Mouse (Mus musculus) liver, embryonic 14.5 days (tissue): Measurements from ENCODE around the gene Gpc1. TPM values are rescaled to one million over a fixed set of nuclear protein-coding genes. Genes with fewer than 3 reads are reported as not detected.

Source experiments
- ATAC-seq: fragments of 200-750 bp; cut with Nextera tagmentation; 2 replicates; pipeline ENCODE4 v1.8.0; 2017; ENCODE audit warnings: moderate number of reproducible peaks, mild to moderate bottlenecking, moderate library complexity; ENCODE audit not compliant: insufficient read depth
- DNase-seq, 3 experiments: peaks; one replicate each; pipeline ENCODE4 v3.0.0-alpha.2; 2012 to 2013; ENCODE audit warnings: low read depth in 3 of 3, low spot score in 3 of 3
- H3K27ac ChIP-seq: fragments of 300-500 bp; sonication (generic); 2 replicates; pipeline ENCODE4 v1.5.1; 2014; ENCODE audit warnings: moderate library complexity, mild to moderate bottlenecking, control low read depth, inconsistent platforms
- H3K27me3 ChIP-seq: fragments of 300-500 bp; sonication (generic); 2 replicates; pipeline ENCODE4 v1.6.1; 2014; ENCODE audit warnings: mild to moderate bottlenecking, low read length, moderate library complexity; ENCODE audit not compliant: control insufficient read depth, insufficient read depth
- H3K36me3 ChIP-seq: fragments of 300-500 bp; sonication (generic); replicated peaks from 2 replicates; pipeline ENCODE4 v1.6.1; 2014; ENCODE audit warnings: low read depth; ENCODE audit not compliant: control insufficient read depth, insufficient read depth
- H3K4me1 ChIP-seq, 2 experiments: fragments of 200-500 bp in 1 of 2; fragments of 300-500 bp in 1 of 2; sonication (generic) in 1 of 2; replicated peaks; 2 replicates each; pipeline ENCODE4 v1.6.1; 2012 to 2014; ENCODE audit warnings: antibody characterized with exemption in 1 of 2, inconsistent platforms in 1 of 2, low read length in 1 of 2; ENCODE audit not compliant: control insufficient read depth in 2 of 2, insufficient read depth in 2 of 2
- H3K4me2 ChIP-seq: fragments of 300-500 bp; sonication (generic); 2 replicates; pipeline ENCODE4 v1.6.1; 2014; ENCODE audit warnings: low read depth, mild to moderate bottlenecking, control low read depth, moderate library complexity
- H3K4me3 ChIP-seq, 2 experiments: fragments of 200-500 bp in 1 of 2; fragments of 300-500 bp in 1 of 2; sonication (generic) in 1 of 2; 2 replicates each; pipeline ENCODE4 v1.5.1; 2012 to 2014; ENCODE audit warnings: low read depth in 2 of 2, low read length in 2 of 2, mild to moderate bottlenecking in 2 of 2, control low read depth in 1 of 2, inconsistent platforms in 1 of 2, moderate library complexity in 1 of 2; ENCODE audit not compliant: insufficient read depth in 1 of 2
- H3K9ac ChIP-seq: fragments of 300-500 bp; sonication (generic); replicated peaks from 2 replicates; pipeline ENCODE4 v1.6.1; 2014; ENCODE audit warnings: mild to moderate bottlenecking, control low read depth, moderate library complexity
- H3K9me3 ChIP-seq: fragments of 300-500 bp; sonication (generic); 2 replicates; pipeline ENCODE4 v1.6.1; 2016; ENCODE audit warnings: low read length, mixed read lengths; ENCODE audit not compliant: control insufficient read depth
- CTCF ChIP-seq: IDR thresholded peaks from 2 replicates; pipeline ENCODE4 v1.5.1; 2016; ENCODE audit warnings: antibody characterized with exemption, low read depth, control low read depth
- EP300 ChIP-seq: IDR thresholded peaks from 2 replicates; pipeline ENCODE4 v1.6.1; 2016; ENCODE audit warnings: antibody characterized with exemption, low read depth
- WGBS: fragments of 180-500 bp; shearing (Covaris S2); extraction: QIAGEN DNeasy Blood & Tissue Kit; methylation state at CpG from one replicate; pipeline ENCODE4 v1.1.7; 2014; ENCODE audit not compliant: insufficient replicate concordance; 5-methylcytosine and 5-hydroxymethylcytosine counted together
- microRNA counts: library from miRNA; unstranded; fragments of <30 nt; microRNA quantifications from one replicate; lab custom pipeline; 2016
- microRNA-seq: library from miRNA; unstranded; fragments of <30 nt; microRNA quantifications from one replicate; pipeline ENCODE4, GENCODE M21; 2016
- polyA plus RNA-seq, 2 experiments: library from polyadenylated mRNA; depleted of rRNA in 1 of 2; stranded (reverse) in 1 of 2; unstranded in 1 of 2; fragments of >200 nt; fragmentation: Nextera tagmentation in 1 of 2; extraction: Ambion mirVana in 1 of 2; gene quantifications; 2 replicates each; pipeline versions ENCODE4 v1.2.1 to v1.2.3; 2012 to 2014

The Gpc1 gene
- polyA plus RNA-seq, 2 experiments: 1.6 to 1.8 TPM

DNA sequence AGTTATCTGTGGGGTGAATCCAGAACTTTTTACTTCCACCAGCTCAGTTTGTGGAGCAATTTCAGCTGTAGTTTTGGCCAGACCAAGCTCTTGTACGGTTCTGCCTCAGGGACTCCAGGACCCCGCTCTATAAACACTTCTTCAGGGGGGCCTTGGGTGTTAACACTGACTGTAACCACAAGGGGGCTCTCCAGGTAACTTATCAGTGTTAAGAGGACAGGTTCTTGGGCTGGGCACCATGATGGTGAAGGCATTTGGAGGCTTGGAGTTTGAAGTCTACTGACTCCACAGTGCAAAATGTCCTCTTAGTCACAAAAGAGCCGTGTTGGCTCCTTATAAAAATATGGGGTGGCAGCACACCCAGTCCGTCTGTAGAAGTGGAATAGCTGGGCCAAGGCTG lies 77.6 kb downstream of the Gpc1 start:
- H3K4me3 ChIP-seq: no peak overlapping the region
- ATAC-seq (no peak), DNase-seq (peak in 1 of 3 experiments; percentile 41)
- TF ChIP-seq EP300 (no peak), CTCF (peak; percentile 64)
- no peak overlapping the region for H3K27ac ChIP-seq
- no peak overlapping the region for H3K9ac ChIP-seq
- no peak overlapping the region for H3K4me2 ChIP-seq
- H3K36me3 ChIP-seq: no peaks in the 10 kb centered on the region
- WGBS: 53% methylated on average over 4 of the region's 4 CpGs
- H3K4me1 ChIP-seq: peaks cover 14 to 26% of the 10 kb centered on the region in 2 experiments
- H3K9me3 ChIP-seq: no peaks in the 10 kb centered on the region
- H3K27me3 ChIP-seq: no peaks in the 10 kb centered on the region

MicroRNAs encoded within 50 kb of the gene (microRNA counts, 519-probe panel; counts per million panel counts)
- microRNA mmu-miR-149 (lab: Ali Mortazavi, UCI): 69.9 counts per million

Small RNAs within 50 kb of the gene (microRNA-seq; reads per million reads assigned to microRNA genes)
- 569 reads per million, percentile 67 among the genes with 10 or more reads in this experiment for gene Mir149

Other genes starting within 250 kb of the Gpc1 start
- not detected in 2 replicates for gene Olfr1412, start 245.9 kb upstream of the Gpc1 start, polyA plus RNA-seq (2012; rRNA removed)
- not detected in 2 replicates for gene Olfr1412, start 245.9 kb upstream of the Gpc1 start, polyA plus RNA-seq (2014; fragmentation: Nextera tagmentation; extraction: Ambion mirVana)
- gene Olfr1411, start 237.2 kb upstream of the Gpc1 start, polyA plus RNA-seq (2012; rRNA removed): not detected in 2 replicates
- not detected in 2 replicates for gene Olfr1411, start 237.2 kb upstream of the Gpc1 start, polyA plus RNA-seq (2014; fragmentation: Nextera tagmentation; extraction: Ambion mirVana)
- not detected in 2 replicates for gene Olfr1410, start 225.9 kb upstream of the Gpc1 start, polyA plus RNA-seq (2012; rRNA removed)
- gene Olfr1410, start 225.9 kb upstream of the Gpc1 start, polyA plus RNA-seq (2014; fragmentation: Nextera tagmentation; extraction: Ambion mirVana): not detected in 2 replicates
- not detected in 2 replicates for gene Olfr12, start 213.9 kb upstream of the Gpc1 start, polyA plus RNA-seq (2012; rRNA removed)
- not detected in 2 replicates for gene Olfr12, start 213.9 kb upstream of the Gpc1 start, polyA plus RNA-seq (2014; fragmentation: Nextera tagmentation; extraction: Ambion mirVana)
- 98.4 and 99.3 TPM in 2 replicates for gene Cops9, start 189.7 kb upstream of the Gpc1 start, polyA plus RNA-seq (2012; rRNA removed)
- gene Cops9, start 189.7 kb upstream of the Gpc1 start, polyA plus RNA-seq (2014; fragmentation: Nextera tagmentation; extraction: Ambion mirVana): 230 and 237 TPM in 2 replicates
- gene Otos, start 182.8 kb upstream of the Gpc1 start, polyA plus RNA-seq (2012; rRNA removed): 0.18 TPM in 1 of 2 replicates, not detected in the other
- 0.10 TPM in 1 of 2 replicates, not detected in the other for gene Otos, start 182.8 kb upstream of the Gpc1 start, polyA plus RNA-seq (2014; fragmentation: Nextera tagmentation; extraction: Ambion mirVana)
- 0.02 and 0.05 TPM in 2 replicates for gene Ankmy1, start 71.3 kb downstream of the Gpc1 start, polyA plus RNA-seq (2012; rRNA removed)
- not detected in 2 replicates for gene Ankmy1, start 71.3 kb downstream of the Gpc1 start, polyA plus RNA-seq (2014; fragmentation: Nextera tagmentation; extraction: Ambion mirVana)
- 5.2 and 6.4 TPM in 2 replicates for gene Dusp28, start 75.3 kb downstream of the Gpc1 start, polyA plus RNA-seq (2012; rRNA removed)
- gene Dusp28, start 75.3 kb downstream of the Gpc1 start, polyA plus RNA-seq (2014; fragmentation: Nextera tagmentation; extraction: Ambion mirVana): 4.4 and 5.4 TPM in 2 replicates
- gene Rnpepl1, start 79.1 kb downstream of the Gpc1 start, polyA plus RNA-seq (2012; rRNA removed): 10.7 and 15.3 TPM in 2 replicates
- gene Rnpepl1, start 79.1 kb downstream of the Gpc1 start, polyA plus RNA-seq (2014; fragmentation: Nextera tagmentation; extraction: Ambion mirVana): 8.7 and 10.7 TPM in 2 replicates
- 7.4 and 8.8 TPM in 2 replicates for gene Capn10, start 102.7 kb downstream of the Gpc1 start, polyA plus RNA-seq (2012; rRNA removed)
- 8.1 and 9.1 TPM in 2 replicates for gene Capn10, start 102.7 kb downstream of the Gpc1 start, polyA plus RNA-seq (2014; fragmentation: Nextera tagmentation; extraction: Ambion mirVana)
- gene Gpr35, start 119.2 kb downstream of the Gpc1 start, polyA plus RNA-seq (2012; rRNA removed): 0.40 and 0.48 TPM in 2 replicates
- 0.57 and 0.76 TPM in 2 replicates for gene Gpr35, start 119.2 kb downstream of the Gpc1 start, polyA plus RNA-seq (2014; fragmentation: Nextera tagmentation; extraction: Ambion mirVana)
- gene Aqp12, start 174.7 kb downstream of the Gpc1 start, polyA plus RNA-seq (2012; rRNA removed): not detected in 2 replicates
- gene Aqp12, start 174.7 kb downstream of the Gpc1 start, polyA plus RNA-seq (2014; fragmentation: Nextera tagmentation; extraction: Ambion mirVana): not detected in 2 replicates